In genomic region chr10:84608361-84608760, GRCm38 (mm10) we compare ENCODE assay signal across 22 mouse cellular contexts.
"Had no signal": no experiment of that assay in that cellular context is flagged by ENCODE, and none has a peak within 500 bp of the region (broad histone marks: within the 10 kb centered on the region; RNA-seq: fewer than 3 reads in every experiment).

No protein-coding gene starts in this region.

- H3K9ac ChIP-seq: limb, embryonic 12.5 days; limb, embryonic 15.5 days; liver, embryonic 14.5 days; liver, postnatal 0 days; lung, embryonic 14.5 days; midbrain, embryonic 12.5 days; midbrain, embryonic 15.5 days; neural tube, embryonic 12.5 days; neural tube, embryonic 15.5 days had no signal

- DNase-seq: kidney, postnatal 14 days; kidney, postnatal 4 days; left cerebral cortex, postnatal 4 days; liver, postnatal 0 days; lung, embryonic 14.5 days; right cerebral cortex, adult 18-20 months; right cerebral cortex, postnatal 14 days; right cerebral cortex, postnatal 4 days; thymus, adult 2 months; thymus, postnatal 14 days; thymus, postnatal 4 days had no signal

- H3K9me3 ChIP-seq: limb, embryonic 12.5 days; limb, embryonic 15.5 days; midbrain, embryonic 12.5 days; midbrain, embryonic 15.5 days; neural tube, embryonic 12.5 days; neural tube, embryonic 15.5 days had no signal

- H3K36me3 ChIP-seq: midbrain, embryonic 12.5 days; midbrain, embryonic 15.5 days; neural tube, embryonic 12.5 days had no signal

- ATAC-seq: liver, postnatal 0 days; lung, postnatal 0 days; midbrain, embryonic 15.5 days had no signal

- H3K27me3 ChIP-seq: limb, embryonic 12.5 days; limb, embryonic 15.5 days; midbrain, embryonic 12.5 days; midbrain, embryonic 15.5 days; neural tube, embryonic 12.5 days; neural tube, embryonic 15.5 days had no signal

- H3K4me3 ChIP-seq: limb, embryonic 12.5 days; limb, embryonic 15.5 days; midbrain, embryonic 12.5 days; midbrain, embryonic 15.5 days; neural tube, embryonic 12.5 days; neural tube, embryonic 15.5 days had no signal

- H3K4me1 ChIP-seq: limb, embryonic 15.5 days; midbrain, embryonic 15.5 days; neural tube, embryonic 12.5 days; neural tube, embryonic 15.5 days had no signal

- H3K4me2 ChIP-seq: limb, embryonic 12.5 days; limb, embryonic 15.5 days; liver, embryonic 11.5 days; lung, embryonic 14.5 days; midbrain, embryonic 12.5 days; midbrain, embryonic 15.5 days; neural tube, embryonic 12.5 days; neural tube, embryonic 15.5 days had no signal

- H3K27ac ChIP-seq: limb, embryonic 12.5 days; limb, embryonic 15.5 days; liver, embryonic 14.5 days; macrophage; midbrain, embryonic 12.5 days; midbrain, embryonic 15.5 days; neural tube, embryonic 12.5 days; neural tube, embryonic 15.5 days; stomach, postnatal 0 days had no signal
